Mouse (Mus musculus) CH12.LX (cell line): ENCODE results near the gene Qser1. TPM values are rescaled to one million over a fixed set of nuclear protein-coding genes. Genes with fewer than 3 reads are reported as not detected.

ENCODE experiments used
- polyA plus RNA-seq: library from polyadenylated mRNA; unstranded; fragments of >175 nt; gene quantifications from 2 replicates; pipeline ENCODE4 v1.2.1, GENCODE M21; 2012; ENCODE audit warnings: low read depth; ENCODE audit not compliant: insufficient read length
- total RNA-seq, 2 experiments: library from RNA; depleted of rRNA; stranded (reverse); fragments of 300-350 nt in 1 of 2; fragments of >200 nt in 1 of 2; gene quantifications; 2 replicates each; pipeline ENCODE4 v1.2.3; 2012 to 2014

Qser1 gene
- total and polyA plus RNA-seq, 3 experiments, result 3.7 to 10.2 (median 6.8) TPM

Other genes starting within 250 kb of the Qser1 start
- 17.3 and 18.2 TPM in 2 replicates for gene Cstf3, start 226.2 kb downstream of the Qser1 start, total RNA-seq (2012; rRNA removed)
- gene Cstf3, start 226.2 kb downstream of the Qser1 start, total RNA-seq (2014; rRNA removed), result 50.6 and 54.9 TPM in 2 replicates
- gene Cstf3, start 226.2 kb downstream of the Qser1 start, polyA plus RNA-seq, result 50.3 and 57.2 TPM in 2 replicates
- gene Tcp11l1, start 104.6 kb downstream of the Qser1 start, total RNA-seq (2012; rRNA removed), result 10.1 and 11.7 TPM in 2 replicates
- 1.1 and 2.9 TPM in 2 replicates for gene Tcp11l1, start 104.6 kb downstream of the Qser1 start, total RNA-seq (2014; rRNA removed)
- 3.6 and 3.8 TPM in 2 replicates for gene Tcp11l1, start 104.6 kb downstream of the Qser1 start, polyA plus RNA-seq
- gene Pin1rt1, start 100.4 kb downstream of the Qser1 start, total RNA-seq (2012; rRNA removed), result not detected in 2 replicates
- gene Pin1rt1, start 100.4 kb downstream of the Qser1 start, total RNA-seq (2014; rRNA removed), result not detected in 2 replicates
- not detected in 2 replicates for gene Pin1rt1, start 100.4 kb downstream of the Qser1 start, polyA plus RNA-seq
- 4.3 and 5.0 TPM in 2 replicates for gene Depdc7, start 73.9 kb downstream of the Qser1 start, total RNA-seq (2012; rRNA removed)
- 0.32 and 1.00 TPM in 2 replicates for gene Depdc7, start 73.9 kb downstream of the Qser1 start, total RNA-seq (2014; rRNA removed)
- 0.63 and 0.81 TPM in 2 replicates for gene Depdc7, start 73.9 kb downstream of the Qser1 start, polyA plus RNA-seq
- 18.3 and 21.0 TPM in 2 replicates for gene Prrg4, start 33.1 kb upstream of the Qser1 start, total RNA-seq (2012; rRNA removed)
- gene Prrg4, start 33.1 kb upstream of the Qser1 start, total RNA-seq (2014; rRNA removed), result 24.4 and 24.7 TPM in 2 replicates
- gene Prrg4, start 33.1 kb upstream of the Qser1 start, polyA plus RNA-seq, result 11.0 and 13.9 TPM in 2 replicates
- 1.8 and 5.1 TPM in 2 replicates for gene Ccdc73, start 51.0 kb upstream of the Qser1 start, total RNA-seq (2012; rRNA removed)
- 2.2 TPM in 1 of 2 replicates, not detected in the other for gene Ccdc73, start 51.0 kb upstream of the Qser1 start, total RNA-seq (2014; rRNA removed)
- 0.97 and 2.2 TPM in 2 replicates for gene Ccdc73, start 51.0 kb upstream of the Qser1 start, polyA plus RNA-seq
- gene Eif3m, start 200.3 kb upstream of the Qser1 start, total RNA-seq (2012; rRNA removed), result 273 and 298 TPM in 2 replicates
- gene Eif3m, start 200.3 kb upstream of the Qser1 start, total RNA-seq (2014; rRNA removed), result 558 and 637 TPM in 2 replicates
- 233 and 268 TPM in 2 replicates for gene Eif3m, start 200.3 kb upstream of the Qser1 start, polyA plus RNA-seq